Mouse (Mus musculus): ENCODE data around the gene Tspyl2.
"Not testable (repeated sequence)": the region's sequence is repeated elsewhere in the genome, so short reads cannot be mapped to it uniquely, and the experiment has no call there.

The Tspyl2 gene

DNA sequence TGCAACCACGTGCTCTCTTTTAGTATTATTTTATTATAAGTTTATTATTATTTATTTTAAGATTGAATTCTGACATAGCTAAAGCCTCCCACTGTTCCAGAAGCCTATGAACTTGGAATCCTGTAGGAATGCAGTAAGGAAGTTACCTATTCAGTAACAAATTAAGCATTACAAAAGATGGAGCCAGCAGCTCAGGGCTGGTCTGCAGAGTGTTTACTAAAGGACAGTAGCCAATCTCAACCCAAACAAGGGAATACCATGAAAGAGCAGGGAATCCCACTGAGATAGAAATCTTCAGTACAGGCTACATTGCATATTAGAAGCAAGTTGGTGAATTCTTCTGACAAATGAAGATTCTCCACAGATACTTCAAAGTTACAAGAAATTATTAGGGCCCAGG lies 55.2 kb downstream of the Tspyl2 start:
- not testable (repeated sequence) for DNase-seq (ENCODE audit: extremely low read depth, insufficient read length, low spot score)
